Mouse (Mus musculus) cerebellum, adult (tissue): ENCODE measurements around the gene Lgi1.

Experiments
- ATAC-seq: cut with Nextera tagmentation; 2 replicates; pipeline ENCODE4 v1.9.2; 2017; ENCODE audit warnings: mild to moderate bottlenecking, moderate library complexity, mixed read lengths; ENCODE audit not compliant: insufficient number of reproducible peaks, low FRiP score, low TSS enrichment

Gene Lgi1

GRCm38 (mm10) chr19:38324147-38325028 lies 60.1 kb downstream of the Lgi1 start:
- ATAC-seq: peak; percentile 75

- ATAC-seq: no peak
Observed at GRCm38 (mm10) chr19:38325029-38325398, 60.7 kb downstream of the Lgi1 start.

GRCm38 (mm10) chr19:38325854-38326253 lies 61.5 kb downstream of the Lgi1 start:
- ATAC-seq: no peak

DNA sequence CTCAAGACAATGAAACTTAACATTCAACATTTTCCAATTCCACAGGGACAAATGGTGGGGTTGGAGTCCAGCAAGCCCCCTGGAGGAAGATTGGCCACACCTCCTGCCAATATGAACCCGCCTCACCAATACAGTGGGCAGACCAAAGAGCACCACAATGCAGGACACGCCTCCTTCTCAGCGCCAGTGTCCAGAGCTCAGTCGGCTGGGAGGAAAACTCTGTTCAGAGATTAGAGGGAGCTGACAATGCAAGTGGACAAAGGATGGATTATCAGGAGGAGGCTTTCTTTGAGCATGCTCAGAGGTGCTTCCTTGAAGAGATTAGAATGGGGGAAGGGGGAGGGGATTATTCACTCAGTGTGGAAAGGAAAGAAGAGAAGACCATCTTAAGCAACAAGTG lies 62.7 kb downstream of the Lgi1 start:
- ATAC-seq: no peak

GRCm38 (mm10) chr19:38328010-38328409 lies 63.7 kb downstream of the Lgi1 start:
- no peak for ATAC-seq

DNA sequence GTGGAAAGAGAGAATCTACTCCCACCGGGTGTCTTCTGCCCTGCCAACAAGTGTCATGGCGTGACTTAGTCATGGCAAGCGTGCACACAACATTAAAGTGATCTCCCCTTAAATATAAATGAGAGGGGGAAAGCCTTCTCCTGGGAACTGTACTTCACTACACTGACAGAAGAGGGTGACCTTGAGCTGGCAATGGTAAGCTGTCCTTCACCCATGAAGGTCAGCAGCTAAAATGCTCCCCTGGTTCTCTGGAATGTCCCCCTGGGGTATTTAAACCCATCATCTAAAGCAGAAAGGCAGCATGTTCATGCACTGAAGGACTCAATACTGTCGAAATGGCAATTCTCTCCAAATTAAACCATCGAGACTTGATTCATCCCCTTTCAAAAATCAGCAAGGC lies 64.9 kb downstream of the Lgi1 start:
- no peak for ATAC-seq

DNA sequence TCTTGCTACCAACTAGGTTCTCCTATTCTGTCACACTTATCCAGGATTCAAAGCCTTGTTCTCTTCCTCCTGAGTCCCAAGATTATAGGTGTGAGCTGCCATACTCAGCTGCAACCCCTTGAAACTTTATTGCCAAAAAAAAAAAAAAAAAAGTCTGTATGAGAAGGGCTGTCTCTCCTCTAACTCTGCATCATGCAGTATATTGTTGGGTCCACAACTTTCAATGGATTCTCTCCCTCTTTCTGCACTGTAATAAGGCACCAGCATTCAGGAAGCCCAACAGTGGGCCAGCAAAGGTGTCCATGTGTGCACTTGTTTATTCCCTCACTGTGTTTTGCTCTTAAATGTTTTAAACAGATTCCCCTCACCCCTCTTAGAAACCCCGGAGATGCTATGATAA lies 66.7 kb downstream of the Lgi1 start:
- ATAC-seq: no peak

GRCm38 (mm10) chr19:38332245-38332644 lies 67.9 kb downstream of the Lgi1 start:
- no peak for ATAC-seq

DNA sequence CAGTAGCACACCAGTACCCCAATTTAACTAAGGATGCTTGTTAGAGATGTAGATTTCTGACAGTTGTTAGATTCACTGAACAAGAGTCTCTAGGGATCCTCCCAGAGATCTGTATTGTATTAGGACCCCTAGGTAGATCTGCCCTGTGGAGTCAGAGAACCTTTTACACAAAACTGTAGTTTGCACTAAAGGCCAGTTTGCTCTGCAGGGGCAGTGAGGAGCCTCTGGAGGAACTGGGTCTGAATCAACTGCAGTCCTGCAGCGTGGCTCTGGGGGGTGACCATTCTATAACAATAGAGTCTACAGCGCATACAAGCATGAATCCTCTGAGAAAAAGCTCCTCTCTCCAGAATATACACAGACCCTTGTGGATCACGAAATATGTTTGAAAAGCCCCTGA lies 68.5 kb downstream of the Lgi1 start:
- ATAC-seq: no peak

- ATAC-seq: no peak
Observed at GRCm38 (mm10) chr19:38336553-38336952, 72.2 kb downstream of the Lgi1 start.

DNA sequence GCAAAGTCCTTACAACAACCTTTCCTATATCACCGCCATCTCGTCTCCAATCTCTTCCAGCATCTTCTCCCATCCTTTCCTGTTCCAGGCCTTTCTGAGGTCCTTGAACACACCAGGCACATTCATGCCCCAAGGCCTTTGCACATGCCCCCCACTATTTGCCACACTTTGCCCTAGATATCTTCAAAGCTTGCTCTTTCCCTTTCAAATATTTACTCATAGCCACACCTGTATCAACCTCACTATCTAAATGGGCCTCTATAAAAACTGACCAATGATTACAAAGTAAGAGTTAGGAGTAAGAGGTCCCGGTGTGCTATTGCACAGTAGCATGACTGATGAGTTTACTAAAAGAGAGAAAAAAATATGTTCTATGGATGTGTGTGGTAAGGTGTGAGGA lies 73.0 kb downstream of the Lgi1 start:
- no peak for ATAC-seq

- no peak for ATAC-seq
Observed at GRCm38 (mm10) chr19:38339734-38340133, 75.4 kb downstream of the Lgi1 start.

DNA sequence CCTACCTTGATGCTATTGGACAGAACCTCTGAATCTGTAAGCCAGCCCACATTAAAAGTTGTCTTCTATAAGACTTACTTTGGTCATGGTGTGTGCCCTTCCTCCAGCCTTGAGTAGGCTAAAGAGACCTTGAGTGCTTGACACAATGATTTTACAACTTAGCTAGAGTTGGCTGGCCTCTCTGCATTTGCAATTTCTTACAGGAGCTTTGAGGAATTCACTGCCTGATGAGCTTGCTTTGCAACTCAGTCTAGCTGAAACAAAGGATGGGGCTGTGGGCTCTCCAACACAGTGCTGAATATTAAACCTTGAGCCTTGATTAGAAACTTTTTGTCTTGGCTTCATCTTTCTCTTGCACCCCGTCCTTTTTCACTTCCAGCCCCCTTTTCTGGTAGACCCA lies 78.9 kb downstream of the Lgi1 start:
- ATAC-seq: no peak

- no peak for ATAC-seq
Observed at GRCm38 (mm10) chr19:38348271-38349012, 84.1 kb downstream of the Lgi1 start.

DNA sequence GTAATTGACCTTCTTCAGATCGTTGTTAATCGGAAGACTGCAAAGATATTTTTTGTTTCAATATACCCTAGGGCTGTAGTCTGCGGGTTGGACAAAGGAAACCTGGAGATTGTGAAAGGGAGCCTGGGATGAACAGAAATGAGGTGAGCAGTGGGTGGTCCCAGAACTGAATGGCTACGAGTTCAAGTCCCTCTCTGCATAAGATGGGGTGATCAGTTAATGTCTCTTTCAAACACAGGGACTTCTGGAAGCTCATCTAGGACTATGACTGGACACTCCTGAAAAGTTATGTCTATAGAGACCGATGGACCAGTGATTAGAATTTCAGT lies 84.6 kb downstream of the Lgi1 start:
- no peak for ATAC-seq

GRCm38 (mm10) chr19:38351202-38351601 lies 86.9 kb downstream of the Lgi1 start:
- no peak for ATAC-seq

DNA sequence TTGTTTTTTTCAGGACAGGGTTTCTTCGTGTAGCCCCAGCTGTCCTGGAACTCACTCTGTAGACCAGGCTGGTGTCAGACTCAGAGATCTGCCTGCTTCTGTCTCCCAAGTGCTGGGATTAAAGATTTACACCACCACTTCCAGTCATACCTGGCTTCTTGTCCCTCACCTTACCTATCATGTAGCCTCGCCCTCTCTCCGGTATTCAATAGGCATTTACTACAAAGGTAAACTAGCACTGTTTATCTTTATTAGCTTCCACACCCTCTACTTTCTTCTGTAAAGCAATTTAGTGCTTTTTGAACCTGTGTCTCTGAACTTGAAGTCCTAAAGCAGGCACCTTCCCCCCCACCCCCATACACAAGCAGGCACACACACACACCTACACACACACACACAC lies 87.4 kb downstream of the Lgi1 start:
- no peak for ATAC-seq

DNA sequence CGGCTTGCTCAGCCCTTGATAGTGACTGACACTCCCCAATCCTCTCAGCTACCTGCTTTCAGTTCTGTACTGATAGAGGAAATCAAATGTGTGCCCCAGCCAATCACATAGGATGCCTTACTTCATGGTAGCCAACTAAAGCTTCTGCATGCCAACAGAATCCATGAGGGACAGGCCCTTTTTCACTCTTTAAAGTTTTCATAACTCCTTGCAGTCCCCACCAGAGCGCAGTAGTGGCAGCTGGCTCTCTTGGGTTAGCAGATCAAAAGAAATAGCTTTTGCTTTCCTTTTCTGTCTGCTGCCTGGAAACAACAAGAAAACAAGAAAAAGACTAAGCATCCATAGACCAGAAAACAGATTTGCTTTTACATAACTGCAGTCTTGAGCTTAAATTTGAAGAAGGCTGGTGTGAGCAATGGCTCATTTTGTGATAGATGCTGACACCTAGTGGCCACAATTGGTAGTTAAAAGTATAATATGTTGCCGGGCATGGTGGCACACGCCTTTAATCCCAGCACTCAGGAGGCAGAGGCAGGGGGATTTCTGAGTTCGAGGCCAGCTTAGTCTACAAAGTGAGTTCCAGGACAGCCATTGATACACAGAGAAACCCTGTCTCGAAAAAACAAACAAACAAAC lies 88.3 kb downstream of the Lgi1 start:
- peak; percentile 70; the same call in 1 of the 2 replicates for ATAC-seq

DNA sequence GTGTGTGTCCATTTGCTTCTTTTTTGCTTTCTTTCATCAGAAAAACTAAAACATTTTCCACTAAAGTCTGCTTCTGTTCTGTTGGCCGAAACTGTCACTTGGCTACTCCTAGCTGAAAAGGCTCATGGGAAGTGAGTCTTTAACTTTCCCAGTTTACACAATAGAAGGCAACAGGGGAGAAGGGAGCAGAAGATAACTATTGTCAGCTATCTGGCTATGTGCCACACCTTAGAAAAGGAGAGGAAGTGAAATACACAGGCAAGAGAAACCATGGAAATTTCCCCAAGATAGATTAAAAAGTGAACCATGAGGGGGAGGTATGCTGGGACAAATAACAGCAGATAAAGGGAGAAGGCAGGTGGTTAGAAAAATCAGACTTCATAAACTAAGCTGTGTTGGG lies 89.9 kb downstream of the Lgi1 start:
- ATAC-seq: no peak

DNA sequence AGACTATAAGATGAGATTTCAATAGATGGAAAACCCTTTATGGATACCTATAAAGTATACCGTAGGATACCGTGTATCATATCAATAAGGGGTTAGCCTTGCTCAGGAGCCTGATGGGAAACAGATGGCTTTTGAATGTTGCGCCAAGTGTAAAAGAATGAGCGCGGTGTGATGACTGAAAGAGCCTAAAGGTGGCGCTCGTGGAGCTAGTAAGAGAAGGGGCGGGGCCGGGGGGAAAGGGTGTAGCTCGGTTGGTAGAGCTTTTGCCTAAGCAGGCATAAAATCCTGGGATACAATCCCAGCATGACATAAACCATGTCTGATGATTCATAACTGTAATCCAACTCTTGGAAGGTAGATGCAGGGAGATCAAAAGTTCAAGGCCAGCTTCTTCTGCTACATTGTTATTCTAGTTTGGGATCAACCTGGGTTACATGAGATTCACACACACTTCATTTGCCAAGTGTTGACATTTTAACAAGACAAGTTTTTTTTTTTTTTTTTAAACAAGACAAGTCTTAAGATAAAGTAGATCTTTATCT lies 90.6 kb downstream of the Lgi1 start:
- ATAC-seq: no peak

GRCm38 (mm10) chr19:38356211-38356828 lies 92.0 kb downstream of the Lgi1 start:
- ATAC-seq: no peak
